Mouse (Mus musculus) midbrain, postnatal 0 days (tissue): ENCODE data around the gene Ap3d1. TPM values are rescaled to one million over a fixed set of nuclear protein-coding genes. Genes with fewer than 3 reads are reported as not detected.

Experiments
- ATAC-seq: fragments of 200-750 bp; cut with Nextera tagmentation; 2 replicates; pipeline ENCODE4 v1.8.0; 2017; ENCODE audit warnings: moderate number of reproducible peaks, mild to moderate bottlenecking, moderate TSS enrichment, moderate library complexity; ENCODE audit not compliant: low FRiP score
- DNase-seq: peaks from one replicate; pipeline ENCODE4 v3.0.0-alpha.2; 2015; ENCODE audit warnings: low spot score
- H3K27ac ChIP-seq: fragments of 300-500 bp; sonication (generic); 2 replicates; pipeline ENCODE4 v1.5.1; 2014; ENCODE audit warnings: low read depth, mild to moderate bottlenecking, low read length, mixed read lengths
- H3K27me3 ChIP-seq: fragments of 300-500 bp; sonication (generic); 2 replicates; pipeline ENCODE4 v1.6.1; 2014; ENCODE audit warnings: low read length, control low read depth, mixed read lengths; ENCODE audit not compliant: insufficient read depth
- H3K36me3 ChIP-seq: fragments of 300-500 bp; sonication (generic); 2 replicates; pipeline ENCODE4 v1.6.1; 2014; ENCODE audit warnings: low read length, control low read depth, mixed read lengths; ENCODE audit not compliant: insufficient read depth
- H3K4me1 ChIP-seq: fragments of 300-500 bp; sonication (generic); 2 replicates; pipeline ENCODE4 v1.6.1; 2014; ENCODE audit warnings: mild to moderate bottlenecking, control low read depth, antibody characterized with exemption, low read length, mixed read lengths; ENCODE audit not compliant: insufficient read depth
- H3K4me2 ChIP-seq: fragments of 300-500 bp; sonication (generic); 2 replicates; pipeline ENCODE4 v1.6.1; 2014; ENCODE audit warnings: low read depth, mild to moderate bottlenecking, low read length, mixed read lengths; ENCODE audit not compliant: poor library complexity, severe bottlenecking
- H3K4me3 ChIP-seq: fragments of 300-500 bp; sonication (generic); 2 replicates; pipeline ENCODE4 v1.5.1; 2014; ENCODE audit warnings: low read depth, mild to moderate bottlenecking, low read length, moderate library complexity
- H3K9ac ChIP-seq: fragments of 300-500 bp; sonication (generic); replicated peaks from 2 replicates; pipeline ENCODE4 v1.6.1; 2014; ENCODE audit warnings: mild to moderate bottlenecking, low read length, moderate library complexity, mixed read lengths; ENCODE audit not compliant: poor library complexity, severe bottlenecking
- H3K9me3 ChIP-seq: fragments of 300-500 bp; sonication (generic); 2 replicates; pipeline ENCODE4 v1.6.1; 2016; ENCODE audit warnings: low read length, control low read depth
- CTCF ChIP-seq: IDR thresholded peaks from 2 replicates; pipeline ENCODE4 v1.5.1; 2016; ENCODE audit warnings: antibody characterized with exemption, mild to moderate bottlenecking
- WGBS: fragments of 180-500 bp; shearing (Covaris S2); extraction: QIAGEN DNeasy Blood & Tissue Kit; methylation state at CpG from one replicate; pipeline ENCODE4 v1.1.7; 2014; 5-methylcytosine and 5-hydroxymethylcytosine counted together
- polyA plus RNA-seq: library from polyadenylated mRNA; unstranded; fragments of >200 nt; fragmentation: Nextera tagmentation; extraction: Ambion mirVana; gene quantifications from 2 replicates; pipeline ENCODE4 v1.2.1, GENCODE M21; 2015
- total RNA-seq: library from RNA; depleted of rRNA; stranded (reverse); fragments of >200 nt; gene quantifications from 2 replicates; pipeline ENCODE4 v1.2.3, GENCODE M21; 2014; rRNA removed

The Ap3d1 gene
- total RNA-seq = 182 and 183 TPM in 2 replicates
- polyA plus RNA-seq = 95.4 and 105 TPM in 2 replicates

- peak; percentile 100 for DNase-seq
- peak; percentile 99 for ATAC-seq
- peak; percentile 48 for TF ChIP-seq CTCF
- Histone ChIP-seq H3K27ac (peak within 1 kb of the TSS; percentile 90), H3K36me3 (no peaks in the 10 kb centered on the region), H3K4me2 (peak within 1 kb of the TSS; percentile 98), H3K9me3 (no peaks in the 10 kb centered on the region), H3K9ac (peak within 1 kb of the TSS; percentile 99), H3K4me1 (peaks cover 17% of the 10 kb centered on the region), H3K4me3 (peak within 1 kb of the TSS; percentile 100), H3K27me3 (no peaks in the 10 kb centered on the region)
- under 1% methylated on average over 25 of the region's 25 CpGs for WGBS
Observed at GRCm38 (mm10) chr10:80742180-80742978, at the start of gene Ap3d1. Gene Ap3d1, minus strand, starts transcription at chr10:80742264.

- Histone ChIP-seq H3K4me2 (no peak overlapping the region), H3K9ac (no peak overlapping the region), H3K4me3 (no peak overlapping the region), H3K36me3 (peaks cover 86% of the 10 kb centered on the region), H3K27ac (no peak overlapping the region), H3K27me3 (no peaks in the 10 kb centered on the region), H3K9me3 (no peaks in the 10 kb centered on the region), H3K4me1 (no peaks in the 10 kb centered on the region)
- TF ChIP-seq CTCF = no peak
- no peak for ATAC-seq
- whole genome bisulfite sequencing = 85% methylated on average over 33 of the region's 33 CpGs
- DNase-seq = no peak
Observed at GRCm38 (mm10) chr10:80791476-80792174, 49.6 kb upstream of the Ap3d1 start.

- Histone ChIP-seq H3K4me1 (no peaks in the 10 kb centered on the region), H3K4me3 (no peak overlapping the region), H3K27ac (no peak overlapping the region), H3K9me3 (no peaks in the 10 kb centered on the region), H3K4me2 (no peak overlapping the region), H3K36me3 (peaks cover 86% of the 10 kb centered on the region), H3K27me3 (no peaks in the 10 kb centered on the region), H3K9ac (no peak overlapping the region)
- ATAC-seq = no peak
- WGBS = 90% methylated on average over 19 of the region's 19 CpGs
- no peak for DNase-seq
- no peak for TF ChIP-seq CTCF
Observed at GRCm38 (mm10) chr10:80790761-80791404, 48.8 kb upstream of the Ap3d1 start.

GRCm38 (mm10) chr10:80787517-80787916 is 45.5 kb upstream of the Ap3d1 start:
- Histone ChIP-seq H3K27me3 (no peaks in the 10 kb centered on the region), H3K9ac (no peak overlapping the region), H3K27ac (no peak overlapping the region), H3K9me3 (no peaks in the 10 kb centered on the region), H3K4me1 (no peaks in the 10 kb centered on the region), H3K4me3 (no peak overlapping the region), H3K36me3 (peaks cover 95% of the 10 kb centered on the region), H3K4me2 (no peak overlapping the region)
- no peak for ATAC-seq
- no peak for DNase-seq
- no peak for TF ChIP-seq CTCF
- 79% methylated on average over 2 of the region's 2 CpGs for WGBS

GRCm38 (mm10) chr10:80785963-80786362 is 43.9 kb upstream of the Ap3d1 start:
- Histone ChIP-seq H3K9ac (no peak overlapping the region), H3K27ac (no peak overlapping the region), H3K36me3 (peaks cover 94% of the 10 kb centered on the region), H3K4me2 (no peak overlapping the region), H3K4me1 (no peaks in the 10 kb centered on the region), H3K27me3 (no peaks in the 10 kb centered on the region), H3K4me3 (no peak overlapping the region), H3K9me3 (no peaks in the 10 kb centered on the region)
- DNase-seq (no peak), ATAC-seq (no peak)
- 97% methylated on average over 11 of the region's 11 CpGs for WGBS
- no peak for TF ChIP-seq CTCF
